Mouse (Mus musculus) embryo, embryonic 11.5 days (tissue): ENCODE results near the gene Chst14.

Experiments
- DNase-seq: peaks from one replicate; pipeline ENCODE4 v3.0.0-alpha.2; 2012; ENCODE audit warnings: low read depth, low spot score

Chst14 gene

GRCm38 (mm10) chr2:118905433-118906117 lies 20.7 kb upstream of the Chst14 start:
- no peak for DNase-seq

- no peak for DNase-seq
Measured at GRCm38 (mm10) chr2:118906118-118906492, 20.2 kb upstream of the Chst14 start.

GRCm38 (mm10) chr2:118907781-118908180 lies 18.5 kb upstream of the Chst14 start:
- DNase-seq = no peak

GRCm38 (mm10) chr2:118909151-118909550 lies 17.1 kb upstream of the Chst14 start:
- DNase-seq = no peak

- no peak for DNase-seq
Measured at GRCm38 (mm10) chr2:118910605-118911278, 15.6 kb upstream of the Chst14 start.

- no peak for DNase-seq
Measured at GRCm38 (mm10) chr2:118912706-118913105, 13.6 kb upstream of the Chst14 start.

- no peak for DNase-seq
Measured at GRCm38 (mm10) chr2:118913551-118914276, 12.6 kb upstream of the Chst14 start.

- no peak for DNase-seq
Measured at GRCm38 (mm10) chr2:118914685-118915084, 11.6 kb upstream of the Chst14 start.

- no peak for DNase-seq
Measured at GRCm38 (mm10) chr2:118916436-118916835, 9.9 kb upstream of the Chst14 start.

GRCm38 (mm10) chr2:118918543-118918942 lies 7.8 kb upstream of the Chst14 start:
- DNase-seq = no peak

GRCm38 (mm10) chr2:118920428-118920827 lies 5.9 kb upstream of the Chst14 start:
- DNase-seq = no peak

GRCm38 (mm10) chr2:118925952-118926351 lies 344 bp upstream of the Chst14 start:
- no peak for DNase-seq

- no peak for DNase-seq
Measured at GRCm38 (mm10) chr2:118926998-118927739, 873 bp downstream of the Chst14 start.

- DNase-seq = no peak
Measured at GRCm38 (mm10) chr2:118941341-118941740, 15.0 kb downstream of the Chst14 start.

GRCm38 (mm10) chr2:118943232-118943631 lies 16.9 kb downstream of the Chst14 start:
- DNase-seq = no peak

GRCm38 (mm10) chr2:118948818-118949217 lies 22.5 kb downstream of the Chst14 start:
- DNase-seq = no peak

GRCm38 (mm10) chr2:118949699-118950098 lies 23.4 kb downstream of the Chst14 start:
- DNase-seq = no peak

- no peak for DNase-seq
Measured at GRCm38 (mm10) chr2:118956497-118956896, 30.2 kb downstream of the Chst14 start.

GRCm38 (mm10) chr2:118959644-118960043 lies 33.3 kb downstream of the Chst14 start:
- DNase-seq = no peak

GRCm38 (mm10) chr2:118960413-118960812 lies 34.1 kb downstream of the Chst14 start:
- no peak for DNase-seq

- no peak for DNase-seq
Measured at GRCm38 (mm10) chr2:118961546-118961945, 35.2 kb downstream of the Chst14 start.
